Mouse (Mus musculus) liver, adult 2 months (tissue): Measurements from ENCODE around the gene Cyth3.

Source experiments
- CTCF ChIP-seq: fragments of 200-500 bp; IDR thresholded peaks from 2 replicates; pipeline ENCODE4 v1.5.1; 2011; ENCODE audit warnings: low read depth, low read length, control low read depth
- POLR2A ChIP-seq: fragments of 200-500 bp; IDR thresholded peaks from 2 replicates; pipeline ENCODE4 v1.6.1; 2011; ENCODE audit warnings: low read length, control low read depth; ENCODE audit not compliant: insufficient read depth; ENCODE audit errors: extremely low read depth

GRCm38 (mm10) chr5:143616116-143616515 lies 6.1 kb upstream of the Cyth3 start:
- TF ChIP-seq CTCF: no peak
- no peak for TF ChIP-seq POLR2A
